Mouse (Mus musculus): Measurements from ENCODE around the gene Kcp. TPM values are rescaled to one million over a fixed set of nuclear protein-coding genes. Genes with fewer than 3 reads are reported as not detected.

Kcp gene
- polyA plus RNA-seq, 1 experiment from 2014 or later, result 9.2 TPM

- no peak overlapping the region for H3K4me2 ChIP-seq (ENCODE audit: low read depth, low read length)
- no peak overlapping the region for H3K4me3 ChIP-seq (ENCODE audit: low read length)
- ATAC-seq (replicated peaks; ENCODE audit: extremely low read depth, insufficient read depth, low FRiP score), result no peak
- no peak overlapping the region for H3K27ac ChIP-seq (ENCODE audit: low read length)
- H3K27me3 ChIP-seq (ENCODE audit: control insufficient read depth, insufficient read depth, low read length), result no peaks in the 10 kb centered on the region
- H3K9me3 ChIP-seq (replicated peaks; ENCODE audit: control insufficient read depth, low read length), result no peaks in the 10 kb centered on the region
- 0 out of 2 replicates have a peak, but pooled peaks cover 2% of the 10 kb centered on the region for H3K36me3 ChIP-seq (ENCODE audit: control insufficient read depth, insufficient read depth)
- 76% methylated on average over 6 of the region's 6 CpGs for WGBS
- no peak overlapping the region for H3K9ac ChIP-seq (ENCODE audit: low read length)
- peaks cover 11% of the 10 kb centered on the region for H3K4me1 ChIP-seq (ENCODE audit: control insufficient read depth, insufficient read depth, low read length)
These were observed 81.4 kb downstream of the Kcp start for GRCm38 (mm10) chr6:29426331-29426730.

GRCm38 (mm10) chr6:29425118-29425517 is 82.6 kb downstream of the Kcp start:
- Histone ChIP-seq H3K27me3 (ENCODE audit: control insufficient read depth, insufficient read depth, low read length) (no peaks in the 10 kb centered on the region), H3K36me3 (ENCODE audit: control insufficient read depth, insufficient read depth) (0 out of 2 replicates have a peak, but pooled peaks cover 2% of the 10 kb centered on the region), H3K27ac (ENCODE audit: low read length) (no peak overlapping the region), H3K4me2 (ENCODE audit: low read depth, low read length) (no peak overlapping the region), H3K9me3 (replicated peaks; ENCODE audit: control insufficient read depth, low read length) (no peaks in the 10 kb centered on the region), H3K9ac (ENCODE audit: low read length) (no peak overlapping the region), H3K4me3 (ENCODE audit: low read length) (no peak overlapping the region), H3K4me1 (ENCODE audit: control insufficient read depth, insufficient read depth, low read length) (no peaks in the 10 kb centered on the region; the same call in 1 of the 2 replicates)
- WGBS, result 84% methylated on average over 8 of the region's 8 CpGs
- no peak for ATAC-seq (replicated peaks; ENCODE audit: extremely low read depth, insufficient read depth, low FRiP score)

Other genes starting within 250 kb of the Kcp start
- 23.4 and 25.4 TPM in 2 replicates for gene Hilpda, start 235.5 kb downstream of the Kcp start, polyA plus RNA-seq (2015; fragmentation: Nextera tagmentation; extraction: Ambion mirVana)
- gene Fam71f2, start 228.4 kb downstream of the Kcp start, polyA plus RNA-seq (2015; fragmentation: Nextera tagmentation; extraction: Ambion mirVana), result 0.29 TPM in 1 of 2 replicates, not detected in the other
- not detected in 2 replicates for gene Fam71f1, start 188.8 kb downstream of the Kcp start, polyA plus RNA-seq (2015; fragmentation: Nextera tagmentation; extraction: Ambion mirVana)
- 403 and 405 TPM in 2 replicates for gene Calu, start 159.9 kb downstream of the Kcp start, polyA plus RNA-seq (2015; fragmentation: Nextera tagmentation; extraction: Ambion mirVana)
- gene Opn1sw, start 119.5 kb downstream of the Kcp start, polyA plus RNA-seq (2015; fragmentation: Nextera tagmentation; extraction: Ambion mirVana), result 0.62 and 0.76 TPM in 2 replicates
- gene Ccdc136, start 111.6 kb downstream of the Kcp start, polyA plus RNA-seq (2015; fragmentation: Nextera tagmentation; extraction: Ambion mirVana), result 21.6 and 22.7 TPM in 2 replicates
- gene Flnc, start 74.7 kb downstream of the Kcp start, polyA plus RNA-seq (2015; fragmentation: Nextera tagmentation; extraction: Ambion mirVana), result 38.3 and 50.0 TPM in 2 replicates
- gene Atp6v1f, start 40.2 kb downstream of the Kcp start, polyA plus RNA-seq (2015; fragmentation: Nextera tagmentation; extraction: Ambion mirVana), result 197 and 199 TPM in 2 replicates
- gene Atp6v1fnb, start 36.5 kb downstream of the Kcp start, polyA plus RNA-seq (2015; fragmentation: Nextera tagmentation; extraction: Ambion mirVana), result not detected in 2 replicates
- gene Irf5, start 18.7 kb upstream of the Kcp start, polyA plus RNA-seq (2015; fragmentation: Nextera tagmentation; extraction: Ambion mirVana), result 5.4 and 5.7 TPM in 2 replicates
- gene Tnpo3, start 101.9 kb upstream of the Kcp start, polyA plus RNA-seq (2015; fragmentation: Nextera tagmentation; extraction: Ambion mirVana), result 63.5 and 66.4 TPM in 2 replicates
- 2.8 and 3.3 TPM in 2 replicates for gene Tspan33, start 186.3 kb upstream of the Kcp start, polyA plus RNA-seq (2015; fragmentation: Nextera tagmentation; extraction: Ambion mirVana)
- gene Smo, start 227.6 kb upstream of the Kcp start, polyA plus RNA-seq (2015; fragmentation: Nextera tagmentation; extraction: Ambion mirVana), result 15.8 and 16.4 TPM in 2 replicates

All from heart, embryonic 16.5 days (tissue).